Mouse (Mus musculus) spleen, adult 12 weeks (tissue): ENCODE measurements around the gene Lta.

Experiments
- DNase-seq: peaks from one replicate; pipeline ENCODE4 v3.0.0; 2022; ENCODE audit warnings: low spot score

Gene Lta

DNA sequence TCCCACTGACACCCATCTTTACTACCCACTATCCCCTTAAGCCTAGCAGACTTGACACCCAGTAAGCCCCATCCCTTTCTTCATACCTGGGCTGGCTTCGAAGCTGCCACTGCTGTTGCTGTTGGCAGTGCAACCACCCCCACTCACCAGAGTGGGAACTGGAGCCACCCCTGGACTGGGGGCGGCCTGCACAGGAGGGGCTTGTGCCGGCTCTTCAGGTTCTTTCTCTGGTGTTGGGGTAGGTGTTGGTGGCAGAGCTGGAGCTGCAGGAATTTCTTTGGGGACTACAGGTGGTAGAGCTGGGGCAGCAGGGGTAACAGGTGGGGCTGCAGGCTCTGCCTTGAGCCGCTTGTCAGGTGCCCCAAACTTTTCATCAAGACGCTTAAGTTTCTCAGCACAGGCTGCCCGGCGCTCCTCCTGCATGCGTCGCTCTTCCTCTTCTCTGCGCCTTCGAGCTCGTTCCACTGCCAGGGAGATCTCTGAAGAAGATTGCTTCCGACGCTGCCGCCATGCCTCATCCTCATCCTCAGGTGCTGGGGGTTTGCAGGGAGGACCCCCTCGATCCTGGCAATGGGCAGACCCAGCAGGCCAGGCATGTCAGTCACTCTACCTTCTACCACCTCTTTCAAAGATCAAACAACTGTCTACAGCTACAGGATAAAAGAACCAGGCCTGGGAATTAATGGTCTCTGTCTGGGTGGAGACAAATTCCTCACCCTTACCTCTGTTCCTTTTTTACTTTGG, 46.1 kb downstream of the Lta start:
- no peak for DNase-seq

DNA sequence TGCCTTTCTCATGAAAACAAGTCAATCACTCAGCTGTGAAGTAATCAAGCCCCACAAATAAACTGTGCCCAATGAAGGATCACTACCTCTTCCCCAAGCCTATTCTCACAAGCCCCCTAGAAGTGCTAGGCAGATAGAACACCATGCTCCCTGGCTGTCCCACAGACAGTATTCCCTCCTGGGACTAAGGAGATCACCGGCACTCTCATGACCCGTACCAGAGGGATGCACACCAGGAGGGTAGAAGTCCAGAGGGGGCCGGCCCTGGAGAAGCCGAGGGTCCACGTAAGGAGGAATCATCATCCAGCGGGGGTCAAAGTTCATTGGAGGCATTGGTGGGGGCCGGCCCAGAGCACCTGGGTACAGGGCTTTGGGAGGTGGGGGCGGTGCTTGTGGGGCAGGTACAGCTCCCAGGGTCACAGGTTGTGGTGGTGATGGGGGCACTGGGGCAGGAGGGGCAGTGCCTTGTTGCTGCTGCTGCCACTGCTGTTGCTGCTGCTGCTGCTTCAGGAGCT, 47.4 kb downstream of the Lta start:
- DNase-seq = no peak

DNA sequence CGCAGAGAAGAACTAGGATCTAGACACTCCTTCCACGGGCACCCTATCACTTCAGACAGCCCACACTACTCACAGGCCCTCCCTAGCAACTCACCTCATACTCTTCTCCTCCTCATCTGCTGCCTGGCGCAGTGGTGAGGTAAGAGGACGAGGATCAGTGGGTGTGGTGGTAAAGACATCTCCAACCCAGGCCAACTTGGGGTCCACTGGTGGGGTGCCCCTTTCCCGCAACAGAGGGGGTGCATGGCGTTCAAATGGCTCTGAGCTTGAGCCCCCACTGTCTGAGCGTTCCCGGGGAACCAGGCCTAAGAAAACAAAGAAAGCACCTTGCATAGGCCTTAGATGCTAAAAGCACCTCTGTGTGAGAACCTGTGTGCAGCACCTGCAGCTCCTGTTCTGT, 47.9 kb downstream of the Lta start:
- DNase-seq = no peak

DNA sequence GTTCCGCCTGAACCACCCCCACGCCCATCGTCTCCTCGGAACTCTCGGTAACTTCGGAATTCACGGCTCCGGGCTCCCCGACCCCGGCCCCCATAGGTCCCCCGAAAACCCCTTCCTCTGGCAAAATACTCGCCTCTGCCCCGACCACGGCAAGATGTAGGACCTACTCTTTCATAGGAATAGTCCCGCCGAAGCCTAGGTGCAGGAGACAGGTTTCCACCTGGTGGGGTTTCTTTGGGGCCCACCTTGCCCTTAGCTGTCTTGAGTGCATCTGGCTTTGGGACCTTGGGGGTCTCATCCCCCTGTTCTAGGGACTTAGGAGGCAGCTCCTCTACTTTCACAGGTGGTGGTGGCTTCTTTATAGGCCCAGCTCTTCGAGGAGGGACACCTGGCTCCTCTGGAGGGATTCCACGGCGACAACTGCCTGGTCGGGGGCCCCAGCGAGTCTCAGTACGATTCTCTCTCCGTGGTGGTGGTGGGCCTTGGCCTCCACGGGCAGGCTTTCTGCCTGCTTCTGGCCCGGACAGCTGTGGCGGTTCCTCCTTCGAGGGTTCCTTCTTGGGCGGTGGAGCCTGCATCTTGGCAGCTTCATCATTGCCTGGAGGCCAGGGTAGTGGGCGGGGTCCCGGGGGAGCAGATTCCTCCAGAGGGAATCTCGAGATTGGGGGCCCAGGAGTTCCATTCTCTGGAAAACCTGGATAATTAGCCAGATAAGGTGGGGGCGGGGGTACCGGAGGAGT, 48.5 kb downstream of the Lta start:
- no peak for DNase-seq

DNA sequence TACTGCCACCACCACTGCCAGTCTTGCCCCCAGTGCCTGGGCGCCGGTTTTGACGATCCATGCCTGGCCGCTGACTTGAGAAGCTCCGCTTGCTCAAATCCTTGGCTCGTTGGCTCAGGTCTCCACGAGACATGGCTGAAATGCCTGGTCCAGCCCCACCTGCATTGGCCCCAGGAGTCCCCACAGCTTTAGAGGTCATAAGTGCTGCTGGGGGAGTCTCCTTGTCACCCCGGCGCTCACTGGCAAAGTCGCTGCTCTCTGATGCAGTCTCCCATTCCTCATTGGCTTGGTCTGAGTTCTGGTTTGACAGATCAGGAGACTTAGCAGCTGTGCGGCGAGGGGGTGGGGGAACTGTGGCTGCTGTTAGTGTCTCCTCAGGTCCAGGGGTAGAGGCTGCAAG, 49.7 kb downstream of the Lta start:
- no peak for DNase-seq

DNA sequence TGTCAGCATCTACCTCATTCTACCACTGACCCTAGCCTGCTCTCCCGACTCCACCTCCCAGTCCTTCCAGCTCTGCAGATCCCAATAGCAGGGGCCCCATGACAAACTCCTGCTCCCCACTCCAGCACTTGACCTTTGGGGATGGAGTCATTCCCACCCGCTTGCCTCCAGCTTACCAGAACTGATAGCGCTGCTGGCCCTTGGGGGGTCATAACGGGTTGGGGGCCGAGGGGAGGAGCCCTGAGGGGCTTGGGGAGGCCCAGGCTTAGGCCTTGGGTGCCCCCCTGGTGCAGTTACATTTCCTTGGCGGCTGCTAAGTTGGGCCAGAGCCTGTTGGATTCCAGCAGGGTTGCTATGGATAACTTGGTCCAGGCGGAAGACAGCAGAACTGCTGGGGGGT, 50.5 kb downstream of the Lta start:
- no peak for DNase-seq

DNA sequence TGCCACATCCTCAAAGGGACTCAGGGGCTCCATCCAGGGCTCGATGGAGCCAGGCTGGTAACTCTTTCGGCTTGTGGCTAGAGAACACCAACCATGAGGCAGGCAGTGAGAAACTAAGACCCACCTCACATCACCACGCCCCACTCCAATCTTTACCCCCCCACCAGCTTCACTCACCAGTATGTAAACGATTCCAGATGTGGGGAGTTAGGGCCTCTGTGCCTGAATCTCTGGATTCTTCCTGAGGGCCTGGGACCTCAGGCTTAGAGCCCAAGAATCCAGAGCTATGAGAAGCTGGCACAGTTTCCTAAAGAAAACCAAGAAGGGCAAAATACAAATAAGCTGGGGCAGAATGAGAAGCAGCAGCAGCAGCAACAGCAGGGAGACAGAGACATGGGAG, 51.2 kb downstream of the Lta start:
- no peak for DNase-seq
